Mouse (Mus musculus) limb, embryonic 10.5 days (tissue): ENCODE results near the gene Cnst. TPM values are rescaled to one million over a fixed set of nuclear protein-coding genes. Genes with fewer than 3 reads are reported as not detected.

Source experiments
- DNase-seq: peaks from one replicate; pipeline ENCODE4 v3.0.0-alpha.2; 2017; ENCODE audit warnings: low spot score
- H3K27ac ChIP-seq: fragments of 300-500 bp; sonication (generic); 2 replicates; pipeline ENCODE4 v1.5.1; 2016; ENCODE audit warnings: mild to moderate bottlenecking
- H3K27me3 ChIP-seq: fragments of 300-500 bp; sonication (generic); 2 replicates; pipeline ENCODE4 v1.6.1; 2016; ENCODE audit warnings: low read depth, mild to moderate bottlenecking; ENCODE audit not compliant: poor library complexity, severe bottlenecking
- H3K36me3 ChIP-seq: fragments of 300-500 bp; sonication (generic); 2 replicates; pipeline ENCODE4 v1.6.1; 2016; ENCODE audit warnings: mild to moderate bottlenecking, moderate library complexity
- H3K4me1 ChIP-seq: fragments of 300-500 bp; sonication (generic); 2 replicates; pipeline ENCODE4 v1.6.1; 2016
- H3K4me3 ChIP-seq: fragments of 300-500 bp; sonication (generic); 2 replicates; pipeline ENCODE4 v1.5.1; 2016; ENCODE audit warnings: mild to moderate bottlenecking, moderate library complexity
- H3K9me3 ChIP-seq: fragments of 300-500 bp; sonication (generic); replicated peaks from 2 replicates; pipeline ENCODE4 v1.6.1; 2016; ENCODE audit warnings: mild to moderate bottlenecking
- WGBS: fragments of 180-500 bp; shearing (Covaris S2); methylation state at CpG from one replicate; pipeline ENCODE4 v1.1.7; 2016; 5-methylcytosine and 5-hydroxymethylcytosine counted together
- polyA plus RNA-seq: library from polyadenylated mRNA; unstranded; fragments of >200 nt; fragmentation: Nextera tagmentation; extraction: Ambion mirVana; gene quantifications from 2 replicates; pipeline ENCODE4 v1.2.1, GENCODE M21; 2016

The Cnst gene
- polyA plus RNA-seq, 1 experiment from 2014 or later = 17.0 TPM

GRCm38 (mm10) chr1:179584220-179584619 is 38.0 kb downstream of the Cnst start:
- Histone ChIP-seq H3K4me1 (peaks cover 29% of the 10 kb centered on the region), H3K4me3 (no peak overlapping the region), H3K36me3 (peaks cover 10% of the 10 kb centered on the region; the same call in 1 of the 2 replicates), H3K27me3 (no peaks in the 10 kb centered on the region), H3K27ac (no peak overlapping the region), H3K9me3 (no peaks in the 10 kb centered on the region)
- DNase-seq = no peak
- WGBS = 91% methylated on average over 4 of the region's 4 CpGs

GRCm38 (mm10) chr1:179585646-179586045 is 39.5 kb downstream of the Cnst start:
- Histone ChIP-seq H3K4me1 (peaks cover 29% of the 10 kb centered on the region), H3K36me3 (no peaks in the 10 kb centered on the region), H3K27ac (no peak overlapping the region), H3K4me3 (no peak overlapping the region), H3K9me3 (no peaks in the 10 kb centered on the region), H3K27me3 (no peaks in the 10 kb centered on the region)
- WGBS = 88% methylated on average over 9 of the region's 9 CpGs
- no peak for DNase-seq

GRCm38 (mm10) chr1:179586430-179587095 is 40.4 kb downstream of the Cnst start:
- no peak overlapping the region for H3K27ac ChIP-seq
- DNase-seq = no peak
- H3K4me3 ChIP-seq = no peak overlapping the region
- H3K9me3 ChIP-seq = no peaks in the 10 kb centered on the region
- WGBS = 29% methylated on average over 3 of the region's 3 CpGs
- no peaks in the 10 kb centered on the region for H3K27me3 ChIP-seq
- H3K36me3 ChIP-seq = no peaks in the 10 kb centered on the region
- H3K4me1 ChIP-seq = peaks cover 29% of the 10 kb centered on the region

DNA sequence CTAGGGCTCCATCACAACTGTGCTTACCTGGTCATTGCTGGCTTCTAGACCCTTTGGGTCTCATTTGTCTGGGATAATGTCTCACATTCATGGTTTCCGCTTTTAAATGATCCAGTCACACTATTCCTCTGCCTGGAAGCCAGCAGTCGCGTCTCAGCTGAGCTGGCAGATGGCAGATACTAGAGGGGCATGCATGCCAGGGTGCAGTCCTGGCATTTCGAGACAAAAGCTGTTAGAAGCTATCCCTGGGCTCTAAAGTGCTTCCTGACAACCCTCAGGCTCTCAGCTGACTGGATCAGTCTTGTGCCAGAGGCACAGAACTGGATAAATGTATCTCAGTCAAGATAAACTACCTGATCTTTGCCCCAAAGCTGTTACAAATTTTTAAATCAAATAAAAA is 42.1 kb downstream of the Cnst start:
- Histone ChIP-seq H3K27me3 (no peaks in the 10 kb centered on the region), H3K4me1 (peaks cover 29% of the 10 kb centered on the region), H3K27ac (no peak overlapping the region), H3K36me3 (peaks cover 6% of the 10 kb centered on the region), H3K9me3 (no peaks in the 10 kb centered on the region), H3K4me3 (no peak overlapping the region)
- no peak for DNase-seq
- WGBS = 84% methylated on average over 4 of the region's 4 CpGs

GRCm38 (mm10) chr1:179591639-179592038 is 45.5 kb downstream of the Cnst start:
- WGBS = 91% methylated on average over 12 of the region's 12 CpGs

DNA sequence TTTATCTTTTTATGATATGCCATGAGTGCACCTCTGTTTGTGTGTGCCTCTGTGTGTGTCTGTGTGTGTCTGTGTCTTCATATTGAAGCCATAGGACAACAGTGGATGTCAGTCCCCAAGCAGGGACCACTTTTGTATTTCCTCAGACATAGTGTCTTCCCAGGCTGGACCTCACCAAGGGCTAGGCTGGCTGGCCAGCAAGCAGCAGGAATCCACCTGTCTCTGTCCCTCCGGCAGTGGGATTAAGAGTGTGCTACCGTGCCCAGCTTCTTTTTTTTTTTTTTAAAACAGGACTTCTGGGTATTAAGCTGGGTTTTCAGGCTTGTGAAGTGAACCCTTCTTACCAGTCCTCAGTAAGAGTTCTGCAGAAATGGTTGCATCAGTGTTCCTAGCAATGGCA is 46.0 kb downstream of the Cnst start:
- no peak for DNase-seq
- H3K9me3 ChIP-seq = no peaks in the 10 kb centered on the region
- H3K4me3 ChIP-seq = no peak overlapping the region
- H3K27ac ChIP-seq = no peak overlapping the region
- H3K36me3 ChIP-seq = peaks cover 10% of the 10 kb centered on the region
- H3K4me1 ChIP-seq = peaks cover 10% of the 10 kb centered on the region
- no peaks in the 10 kb centered on the region for H3K27me3 ChIP-seq
- WGBS = 89% methylated on average over 2 of the region's 2 CpGs

More at GRCm38 (mm10) chr1:179591639-179592038, 45.5 kb downstream of the Cnst start:
- H3K27ac ChIP-seq = no peak overlapping the region
- H3K36me3 ChIP-seq = peaks cover 10% of the 10 kb centered on the region
- H3K9me3 ChIP-seq = no peaks in the 10 kb centered on the region
- H3K4me1 ChIP-seq = peaks cover 14% of the 10 kb centered on the region
- no peaks in the 10 kb centered on the region for H3K27me3 ChIP-seq
- H3K4me3 ChIP-seq = no peak overlapping the region
- DNase-seq = no peak

- Histone ChIP-seq H3K27me3 (no peaks in the 10 kb centered on the region), H3K4me3 (no peak overlapping the region), H3K36me3 (peaks cover 10% of the 10 kb centered on the region), H3K9me3 (no peaks in the 10 kb centered on the region), H3K4me1 (peaks cover 4% of the 10 kb centered on the region), H3K27ac (no peak overlapping the region)
- no peak for DNase-seq
- WGBS = 78% methylated on average over 7 of the region's 7 CpGs
Observed at GRCm38 (mm10) chr1:179592972-179593371, 46.8 kb downstream of the Cnst start.

GRCm38 (mm10) chr1:179598386-179598785 is 52.2 kb downstream of the Cnst start:
- Histone ChIP-seq H3K36me3 (0 out of 2 replicates have a peak, but pooled peaks cover 3% of the 10 kb centered on the region), H3K27me3 (no peaks in the 10 kb centered on the region), H3K27ac (no peak overlapping the region), H3K4me1 (no peaks in the 10 kb centered on the region), H3K9me3 (no peaks in the 10 kb centered on the region), H3K4me3 (no peak overlapping the region)
- WGBS = 94% methylated on average over 6 of the region's 6 CpGs
- no peak for DNase-seq

- Histone ChIP-seq H3K9me3 (no peaks in the 10 kb centered on the region), H3K4me1 (no peaks in the 10 kb centered on the region), H3K27me3 (no peaks in the 10 kb centered on the region), H3K4me3 (no peak overlapping the region), H3K36me3 (no peaks in the 10 kb centered on the region), H3K27ac (no peak overlapping the region)
- 63% methylated on average over 3 of the region's 3 CpGs for WGBS
- no peak for DNase-seq
Observed at GRCm38 (mm10) chr1:179604526-179604925, 58.4 kb downstream of the Cnst start.

DNA sequence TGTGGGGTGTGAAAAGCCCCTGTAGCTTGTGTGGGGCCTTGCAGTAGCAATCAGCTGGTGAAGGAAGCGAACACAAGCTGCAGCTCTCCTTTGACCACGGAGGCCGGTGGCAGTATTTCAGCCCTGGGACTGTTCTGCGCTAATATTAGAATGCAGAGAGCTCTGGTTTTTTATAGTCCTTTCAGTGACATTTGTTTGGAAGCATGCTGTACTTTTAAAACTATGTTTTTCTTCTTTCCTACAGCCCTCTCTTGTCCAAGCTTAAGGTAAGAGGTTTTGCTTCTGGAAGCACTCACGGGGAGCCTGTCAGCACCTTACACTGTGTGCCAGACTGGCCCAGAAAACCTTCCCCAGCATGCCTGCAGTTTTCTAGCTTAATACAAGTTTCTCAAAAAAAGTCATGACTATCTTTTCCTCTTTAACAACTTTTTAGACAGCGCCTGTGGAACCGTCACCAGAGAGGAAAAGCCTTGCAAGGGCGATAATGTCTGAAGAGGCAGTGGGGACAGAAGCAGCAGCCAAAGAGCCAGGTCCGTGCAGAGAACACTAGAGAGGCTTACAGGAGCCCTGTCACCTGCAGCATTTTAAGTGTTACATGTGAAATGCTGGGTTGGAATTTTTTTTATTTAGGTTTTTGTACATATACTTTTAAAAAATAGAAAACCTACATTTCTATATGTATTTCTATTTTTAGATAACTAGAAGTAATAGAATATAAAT is 60.0 kb downstream of the Cnst start:
- 93% methylated on average over 9 of the region's 9 CpGs for WGBS
- no peak overlapping the region for H3K27ac ChIP-seq
- H3K9me3 ChIP-seq = no peaks in the 10 kb centered on the region
- 0 out of 2 replicates have a peak, but pooled peaks cover 5% of the 10 kb centered on the region for H3K4me1 ChIP-seq
- H3K36me3 ChIP-seq = peaks cover 13% of the 10 kb centered on the region
- DNase-seq = no peak
- no peak overlapping the region for H3K4me3 ChIP-seq
- H3K27me3 ChIP-seq = no peaks in the 10 kb centered on the region

DNA sequence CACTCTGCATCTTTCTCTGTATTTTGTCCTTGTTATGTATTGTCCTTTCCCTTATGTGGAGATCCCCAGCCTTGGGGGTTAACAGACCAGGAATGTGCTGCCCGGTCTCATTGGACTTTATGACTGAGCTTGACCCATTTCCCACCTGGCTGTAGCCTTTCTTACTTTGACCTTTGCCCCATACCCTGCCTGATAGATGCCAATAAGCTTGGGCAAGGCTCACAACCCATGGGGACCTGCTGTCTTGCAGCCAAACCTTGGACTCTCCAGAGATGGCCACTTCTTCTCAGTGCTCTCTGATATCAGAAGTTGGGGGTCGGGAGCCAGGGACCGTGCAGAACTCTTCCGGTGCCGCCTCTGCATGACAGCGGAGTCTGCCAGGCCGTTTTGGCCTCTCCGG is 62.4 kb downstream of the Cnst start:
- no peaks in the 10 kb centered on the region for H3K27me3 ChIP-seq
- no peak overlapping the region for H3K4me3 ChIP-seq
- 0 out of 2 replicates have a peak, but pooled peaks cover 5% of the 10 kb centered on the region for H3K4me1 ChIP-seq
- DNase-seq = no peak
- H3K36me3 ChIP-seq = peaks cover 17% of the 10 kb centered on the region
- no peak overlapping the region for H3K27ac ChIP-seq
- H3K9me3 ChIP-seq = no peaks in the 10 kb centered on the region
- 94% methylated on average over 8 of the region's 8 CpGs for WGBS

GRCm38 (mm10) chr1:179609724-179610505 is 63.7 kb downstream of the Cnst start:
- 0 out of 2 replicates have a peak, but pooled peaks cover 5% of the 10 kb centered on the region for H3K4me1 ChIP-seq
- H3K27ac ChIP-seq = no peak overlapping the region
- no peak overlapping the region for H3K4me3 ChIP-seq
- H3K27me3 ChIP-seq = no peaks in the 10 kb centered on the region
- WGBS = 62% methylated on average over 26 of the region's 26 CpGs
- peaks cover 19% of the 10 kb centered on the region for H3K36me3 ChIP-seq
- no peaks in the 10 kb centered on the region for H3K9me3 ChIP-seq
- no peak for DNase-seq

DNA sequence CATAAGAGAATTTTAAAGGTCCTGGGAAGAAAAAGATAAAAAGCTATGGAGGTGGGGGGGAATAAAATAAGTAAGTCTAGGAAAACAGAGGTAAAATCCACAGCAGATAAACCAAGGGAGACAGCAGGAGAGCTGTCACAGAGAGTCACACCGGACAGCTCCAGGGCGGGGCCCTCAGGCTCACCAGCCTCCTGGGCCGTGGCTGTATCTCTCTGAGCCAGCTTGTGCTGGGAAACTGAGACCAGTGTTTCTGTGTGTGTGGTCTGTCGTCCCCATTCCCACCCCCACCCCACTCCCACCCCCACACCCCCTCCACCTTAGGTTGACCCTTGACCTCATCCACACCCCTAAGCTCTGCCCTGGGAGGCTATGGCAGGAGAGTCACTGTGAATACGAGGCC is 65.0 kb downstream of the Cnst start:
- Histone ChIP-seq H3K4me1 (0 out of 2 replicates have a peak, but pooled peaks cover 5% of the 10 kb centered on the region), H3K27ac (no peak overlapping the region), H3K36me3 (peaks cover 19% of the 10 kb centered on the region), H3K4me3 (no peak overlapping the region), H3K27me3 (no peaks in the 10 kb centered on the region), H3K9me3 (no peaks in the 10 kb centered on the region)
- DNase-seq = no peak
- 62% methylated on average over 5 of the region's 5 CpGs for WGBS
